Mouse (Mus musculus): Measurements from ENCODE around the gene Vmn1r46. TPM values are rescaled to one million over a fixed set of nuclear protein-coding genes. Genes with fewer than 3 reads are reported as not detected.
"Not testable (repeated sequence)": the region's sequence is repeated elsewhere in the genome, so short reads cannot be mapped to it uniquely, and the experiment has no call there.

Gene Vmn1r46
- not detected in 2 replicates for polyA plus RNA-seq (2016; fragmentation: Nextera tagmentation; extraction: Ambion mirVana)

- no peak for DNase-seq (ENCODE audit: low spot score)
Measured at GRCm38 (mm10) chr6:89969013-89969412, at the start of gene Vmn1r46. Vmn1r46 (plus strand) TSS chr6:89969313.

GRCm38 (mm10) chr6:89940498-89940897, 28.6 kb upstream of the Vmn1r46 start, which contains the start of gene Vmn1r45:
Vmn1r45 (minus strand) TSS chr6:89940598.
- not testable (repeated sequence) for H3K4me3 ChIP-seq; DNase-seq (ENCODE audit: low spot score); H3K27me3 ChIP-seq (replicated peaks; ENCODE audit: low read depth, poor library complexity, severe bottlenecking); H3K36me3 ChIP-seq (replicated peaks); H3K27ac ChIP-seq (replicated peaks); H3K4me1 ChIP-seq
- 90% methylated on average over 2 of the region's 2 CpGs for WGBS
- H3K9me3 ChIP-seq, result peaks cover 19% of the 10 kb centered on the region

More at GRCm38 (mm10) chr6:89969013-89969412, at the start of gene Vmn1r46:
- Histone ChIP-seq H3K4me1 (no peaks in the 10 kb centered on the region), H3K4me3 (no peak within 1 kb of the TSS), H3K27me3 (replicated peaks; ENCODE audit: low read depth, poor library complexity, severe bottlenecking) (no peaks in the 10 kb centered on the region), H3K9me3 (peaks cover 36% of the 10 kb centered on the region; the same call in 1 of the 2 replicates), H3K27ac (replicated peaks) (no peak within 1 kb of the TSS), H3K36me3 (replicated peaks) (no peaks in the 10 kb centered on the region)
- WGBS, result 66% methylated on average over 2 of the region's 2 CpGs

- 80% methylated on average over 2 of the region's 2 CpGs for WGBS
- Histone ChIP-seq H3K4me1 (no peaks in the 10 kb centered on the region), H3K27me3 (replicated peaks; ENCODE audit: low read depth, poor library complexity, severe bottlenecking) (no peaks in the 10 kb centered on the region), H3K27ac (replicated peaks) (no peak overlapping the region), H3K4me3 (no peak overlapping the region), H3K36me3 (replicated peaks) (no peaks in the 10 kb centered on the region), H3K9me3 (peaks cover 19% of the 10 kb centered on the region)
- no peak for DNase-seq (ENCODE audit: low spot score)
Measured at GRCm38 (mm10) chr6:89940926-89941325, 28.2 kb upstream of the Vmn1r46 start.

GRCm38 (mm10) chr6:89953556-89953955, 15.6 kb upstream of the Vmn1r46 start:
- Histone ChIP-seq H3K36me3 (replicated peaks) (no peaks in the 10 kb centered on the region), H3K9me3 (peaks cover 20% of the 10 kb centered on the region), H3K4me3 (no peak overlapping the region), H3K27ac (replicated peaks) (no peak overlapping the region), H3K4me1 (no peaks in the 10 kb centered on the region), H3K27me3 (replicated peaks; ENCODE audit: low read depth, poor library complexity, severe bottlenecking) (no peaks in the 10 kb centered on the region)
- WGBS, result 81% methylated on average over 2 of the region's 2 CpGs
- DNase-seq (ENCODE audit: low spot score), result no peak

GRCm38 (mm10) chr6:89966341-89966740, 2.8 kb upstream of the Vmn1r46 start:
- Histone ChIP-seq H3K36me3 (replicated peaks) (no peaks in the 10 kb centered on the region), H3K9me3 (peaks cover 29% of the 10 kb centered on the region; the same call in 1 of the 2 replicates), H3K27ac (replicated peaks) (no peak overlapping the region), H3K27me3 (replicated peaks; ENCODE audit: low read depth, poor library complexity, severe bottlenecking) (no peaks in the 10 kb centered on the region), H3K4me1 (no peaks in the 10 kb centered on the region), H3K4me3 (no peak overlapping the region)
- no peak for DNase-seq (ENCODE audit: low spot score)

GRCm38 (mm10) chr6:89985989-89986388, 16.9 kb downstream of the Vmn1r46 start:
- 24% methylated on average over 1 of the region's 1 CpGs for WGBS
- Histone ChIP-seq H3K27ac (replicated peaks) (no peak overlapping the region), H3K36me3 (replicated peaks) (no peaks in the 10 kb centered on the region), H3K4me1 (no peaks in the 10 kb centered on the region), H3K27me3 (replicated peaks; ENCODE audit: low read depth, poor library complexity, severe bottlenecking) (no peaks in the 10 kb centered on the region), H3K4me3 (no peak overlapping the region), H3K9me3 (peaks cover 18% of the 10 kb centered on the region; the same call in 1 of the 2 replicates)
- DNase-seq (ENCODE audit: low spot score), result no peak

GRCm38 (mm10) chr6:90015847-90016246, 46.7 kb downstream of the Vmn1r46 start, which contains the start of gene Vmn1r47:
Vmn1r47 (plus strand) TSS chr6:90016147.
- not testable (repeated sequence) for H3K4me1 ChIP-seq; H3K27ac ChIP-seq (replicated peaks); H3K36me3 ChIP-seq (replicated peaks); H3K27me3 ChIP-seq (replicated peaks; ENCODE audit: low read depth, poor library complexity, severe bottlenecking); DNase-seq (ENCODE audit: low spot score); H3K4me3 ChIP-seq
- 93% methylated on average over 1 of the region's 1 CpGs for WGBS
- 0 out of 2 replicates have a peak, but pooled peaks cover 14% of the 10 kb centered on the region for H3K9me3 ChIP-seq

Other genes starting within 250 kb of the Vmn1r46 start
- not detected in 2 replicates for gene Vmn1r41, start 228.5 kb upstream of the Vmn1r46 start, polyA plus RNA-seq (2016; fragmentation: Nextera tagmentation; extraction: Ambion mirVana)
- gene Vmn1r42, start 92.9 kb upstream of the Vmn1r46 start, polyA plus RNA-seq (2016; fragmentation: Nextera tagmentation; extraction: Ambion mirVana), result not detected in 2 replicates
- gene Vmn1r43, start 92.9 kb upstream of the Vmn1r46 start, polyA plus RNA-seq (2016; fragmentation: Nextera tagmentation; extraction: Ambion mirVana), result not detected in 2 replicates
- not detected in 2 replicates for gene Vmn1r44, start 85.7 kb upstream of the Vmn1r46 start, polyA plus RNA-seq (2016; fragmentation: Nextera tagmentation; extraction: Ambion mirVana)
- gene Vmn1r45, start 28.7 kb upstream of the Vmn1r46 start, polyA plus RNA-seq (2016; fragmentation: Nextera tagmentation; extraction: Ambion mirVana), result not detected in 2 replicates
- not detected in 2 replicates for gene Vmn1r47, start 46.8 kb downstream of the Vmn1r46 start, polyA plus RNA-seq (2016; fragmentation: Nextera tagmentation; extraction: Ambion mirVana)
- not detected in 2 replicates for gene Vmn1r48, start 67.5 kb downstream of the Vmn1r46 start, polyA plus RNA-seq (2016; fragmentation: Nextera tagmentation; extraction: Ambion mirVana)
- gene Vmn1r49, start 109.2 kb downstream of the Vmn1r46 start, polyA plus RNA-seq (2016; fragmentation: Nextera tagmentation; extraction: Ambion mirVana), result not detected in 2 replicates
- gene Vmn1r50, start 132.1 kb downstream of the Vmn1r46 start, polyA plus RNA-seq (2016; fragmentation: Nextera tagmentation; extraction: Ambion mirVana), result not detected in 2 replicates
- gene Vmn1r51, start 153.3 kb downstream of the Vmn1r46 start, polyA plus RNA-seq (2016; fragmentation: Nextera tagmentation; extraction: Ambion mirVana), result not detected in 2 replicates
- gene Vmn1r52, start 205.5 kb downstream of the Vmn1r46 start, polyA plus RNA-seq (2016; fragmentation: Nextera tagmentation; extraction: Ambion mirVana), result not detected in 2 replicates
- not detected in 2 replicates for gene V1ra8, start 233.5 kb downstream of the Vmn1r46 start, polyA plus RNA-seq (2016; fragmentation: Nextera tagmentation; extraction: Ambion mirVana)

Data from embryonic facial prominence, embryonic 10.5 days (tissue).